Mouse (Mus musculus): ENCODE results near the gene Hkdc1. TPM values are rescaled to one million over a fixed set of nuclear protein-coding genes. Genes with fewer than 3 reads are reported as not detected.
"Not testable (repeated sequence)": the region's sequence is repeated elsewhere in the genome, so short reads cannot be mapped to it uniquely, and the experiment has no call there.

The Hkdc1 gene
- 0.17 and 0.47 TPM in 2 replicates for polyA plus RNA-seq (2016; fragmentation: Nextera tagmentation; extraction: Ambion mirVana)

DNA sequence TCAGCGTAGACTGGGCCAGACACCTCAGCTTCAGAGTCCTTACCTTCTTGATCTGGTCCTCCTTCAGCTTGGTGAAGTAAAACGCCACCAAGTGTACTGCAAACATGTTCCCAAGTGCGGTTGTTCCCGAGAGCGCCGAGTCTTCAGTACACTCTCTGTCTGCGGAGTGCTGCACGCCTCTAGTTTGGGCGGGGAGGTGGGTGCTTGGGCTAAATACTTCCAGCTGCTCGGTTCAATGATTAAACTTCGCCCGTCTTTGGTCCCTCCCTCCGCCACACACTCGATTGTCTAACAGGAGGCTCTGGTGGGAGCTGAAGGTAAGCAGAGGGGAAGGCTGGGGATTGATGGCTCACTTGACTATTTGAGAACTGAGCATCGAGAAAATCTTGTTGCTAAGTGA lies at the start of gene Hkdc1:
Gene Hkdc1 (minus strand): TSS at position 237 of the 400 bp plus-strand sequence.
- H3K9ac ChIP-seq: no peak within 1 kb of the TSS
- H3K4me1 ChIP-seq: no peaks in the 10 kb centered on the region
- H3K36me3 ChIP-seq: no peaks in the 10 kb centered on the region
- no peak within 1 kb of the TSS for H3K27ac ChIP-seq
- WGBS: 40% methylated on average over 15 of the region's 15 CpGs
- H3K9me3 ChIP-seq: no peaks in the 10 kb centered on the region
- no peak within 1 kb of the TSS for H3K4me3 ChIP-seq
- no peak within 1 kb of the TSS for H3K4me2 ChIP-seq (replicated peaks)
- ATAC-seq (ENCODE audit: low FRiP score, low read depth): no peak
- no peaks in the 10 kb centered on the region for H3K27me3 ChIP-seq (replicated peaks)

DNA sequence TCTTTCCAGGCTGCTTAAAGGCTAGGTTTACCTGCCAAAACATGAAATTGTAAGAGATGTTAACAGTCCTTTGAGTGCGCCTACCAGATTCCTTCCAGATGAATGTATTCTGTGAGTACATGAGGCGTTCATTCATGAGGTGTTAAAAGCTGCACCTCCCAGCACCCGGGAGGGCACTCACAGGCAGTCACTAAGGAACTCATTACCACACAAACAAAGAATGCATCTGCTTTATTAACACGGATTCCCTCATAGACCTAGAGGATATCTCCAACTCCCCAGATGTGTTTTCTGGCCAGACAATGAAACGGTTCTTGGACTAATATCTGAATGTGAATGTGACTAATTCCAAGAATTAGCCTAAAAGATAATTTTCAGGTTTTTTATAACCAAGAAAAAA lies 48.8 kb upstream of the Hkdc1 start:
- no peaks in the 10 kb centered on the region for H3K9me3 ChIP-seq
- ATAC-seq (ENCODE audit: low FRiP score, low read depth): no peak
- WGBS: 61% methylated on average over 5 of the region's 5 CpGs
- peaks cover 10% of the 10 kb centered on the region; the same call in 1 of the 2 replicates for H3K36me3 ChIP-seq
- no peak overlapping the region for H3K4me3 ChIP-seq
- no peak overlapping the region for H3K9ac ChIP-seq
- H3K27ac ChIP-seq: no peak overlapping the region
- H3K27me3 ChIP-seq (replicated peaks): no peaks in the 10 kb centered on the region
- no peak overlapping the region for H3K4me2 ChIP-seq (replicated peaks)
- H3K4me1 ChIP-seq: no peaks in the 10 kb centered on the region

DNA sequence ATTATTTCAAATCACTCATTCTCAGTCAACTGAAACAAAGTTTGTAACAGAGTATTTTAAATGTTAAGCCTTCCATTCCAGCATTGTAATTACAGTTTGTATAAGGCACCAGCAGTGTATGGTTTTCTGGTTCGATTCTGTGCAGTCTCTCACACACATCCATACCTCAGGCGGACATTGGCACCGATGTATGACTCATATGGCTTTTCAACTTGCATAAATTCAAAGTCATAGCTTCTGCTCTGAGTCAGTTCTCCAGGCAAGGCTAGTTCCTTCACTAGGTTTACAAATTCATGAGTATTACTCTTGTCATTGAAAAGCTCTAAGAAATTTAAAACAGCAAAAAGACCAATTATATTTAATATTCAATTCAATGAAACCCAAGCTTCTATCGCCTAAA lies 47.4 kb upstream of the Hkdc1 start:
- Histone ChIP-seq H3K36me3 (peaks cover 13% of the 10 kb centered on the region; the same call in 1 of the 2 replicates), H3K9ac (no peak overlapping the region), H3K9me3 (no peaks in the 10 kb centered on the region), H3K4me3 (no peak overlapping the region), H3K4me2 (replicated peaks) (no peak overlapping the region), H3K4me1 (no peaks in the 10 kb centered on the region), H3K27me3 (replicated peaks) (no peaks in the 10 kb centered on the region), H3K27ac (no peak overlapping the region)
- 95% methylated on average over 4 of the region's 4 CpGs for WGBS
- ATAC-seq (ENCODE audit: low FRiP score, low read depth): no peak

DNA sequence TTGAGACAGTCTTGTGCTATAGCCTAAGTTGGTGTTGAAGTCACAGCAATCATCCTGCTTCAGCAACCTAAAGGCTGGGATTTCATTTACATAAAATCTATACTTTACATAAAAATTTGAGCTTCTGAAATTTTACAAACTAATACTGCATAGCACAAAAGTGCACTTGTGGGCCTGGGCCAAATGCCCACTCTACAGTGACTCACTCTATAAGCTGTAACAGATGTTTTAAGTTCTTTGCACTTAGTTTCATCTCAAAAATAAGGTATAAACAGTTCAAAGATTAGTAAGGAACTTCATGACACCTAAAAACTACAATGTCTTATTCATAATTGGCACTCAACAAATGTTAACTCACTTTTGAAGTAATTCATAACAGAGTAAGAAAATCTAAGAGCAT lies 39.0 kb upstream of the Hkdc1 start:
- H3K27ac ChIP-seq: no peak overlapping the region
- no peaks in the 10 kb centered on the region for H3K4me1 ChIP-seq
- ATAC-seq (ENCODE audit: low FRiP score, low read depth): no peak
- H3K9me3 ChIP-seq: no peaks in the 10 kb centered on the region
- H3K9ac ChIP-seq: no peak overlapping the region
- no peak overlapping the region for H3K4me2 ChIP-seq (replicated peaks)
- H3K27me3 ChIP-seq (replicated peaks): no peaks in the 10 kb centered on the region
- no peak overlapping the region for H3K4me3 ChIP-seq
- peaks cover 36% of the 10 kb centered on the region for H3K36me3 ChIP-seq

DNA sequence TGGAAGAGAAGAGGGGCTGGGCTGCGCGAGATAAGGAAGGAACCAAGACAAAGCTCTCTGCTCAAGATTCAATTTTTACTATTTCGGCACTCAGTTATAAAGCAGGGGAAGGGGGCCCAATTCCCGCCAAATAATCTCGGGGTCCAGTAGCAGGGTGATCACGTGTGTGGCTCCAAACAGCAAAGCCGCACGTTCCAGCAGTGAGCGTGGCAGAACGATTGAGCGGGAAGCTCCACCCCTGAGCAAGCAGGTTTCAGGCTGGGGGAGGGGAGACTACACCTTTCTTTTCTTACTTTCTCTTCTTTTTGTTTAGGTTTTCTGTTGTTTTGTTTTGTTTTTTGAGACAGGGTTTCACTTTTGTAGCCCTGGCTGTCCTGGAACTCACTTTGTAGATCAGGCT lies 29.7 kb upstream of the Hkdc1 start:
- H3K4me3 ChIP-seq; H3K9me3 ChIP-seq; H3K27me3 ChIP-seq (replicated peaks); H3K4me2 ChIP-seq (replicated peaks); H3K9ac ChIP-seq; ATAC-seq (ENCODE audit: low FRiP score, low read depth); H3K27ac ChIP-seq: not testable (repeated sequence)
- Histone ChIP-seq H3K4me1 (peaks cover 13% of the 10 kb centered on the region; the same call in 1 of the 2 replicates), H3K36me3 (peaks cover 17% of the 10 kb centered on the region)
- WGBS: 70% methylated on average over 11 of the region's 11 CpGs

DNA sequence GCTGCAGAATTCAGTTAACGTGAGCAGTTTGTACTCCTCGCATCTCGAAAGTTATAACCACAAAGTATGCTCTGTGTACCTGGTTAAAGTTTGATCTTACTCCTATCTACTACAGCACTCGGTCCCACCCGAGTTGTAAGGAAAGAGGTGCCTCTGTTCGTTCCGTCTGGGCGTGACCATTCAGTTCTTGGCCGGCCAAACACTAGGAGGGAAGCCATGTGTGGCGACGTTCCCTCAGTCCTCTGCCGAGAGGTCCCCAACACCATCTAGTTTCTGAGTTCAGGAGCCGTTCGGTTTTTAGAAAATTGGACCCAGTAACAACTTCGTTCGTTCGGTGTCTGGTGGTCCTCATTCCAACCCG lies 28.0 kb upstream of the Hkdc1 start:
- ATAC-seq (ENCODE audit: low FRiP score, low read depth): no peak; the same call in 1 of the 2 replicates
- H3K27ac ChIP-seq: no peak overlapping the region

DNA sequence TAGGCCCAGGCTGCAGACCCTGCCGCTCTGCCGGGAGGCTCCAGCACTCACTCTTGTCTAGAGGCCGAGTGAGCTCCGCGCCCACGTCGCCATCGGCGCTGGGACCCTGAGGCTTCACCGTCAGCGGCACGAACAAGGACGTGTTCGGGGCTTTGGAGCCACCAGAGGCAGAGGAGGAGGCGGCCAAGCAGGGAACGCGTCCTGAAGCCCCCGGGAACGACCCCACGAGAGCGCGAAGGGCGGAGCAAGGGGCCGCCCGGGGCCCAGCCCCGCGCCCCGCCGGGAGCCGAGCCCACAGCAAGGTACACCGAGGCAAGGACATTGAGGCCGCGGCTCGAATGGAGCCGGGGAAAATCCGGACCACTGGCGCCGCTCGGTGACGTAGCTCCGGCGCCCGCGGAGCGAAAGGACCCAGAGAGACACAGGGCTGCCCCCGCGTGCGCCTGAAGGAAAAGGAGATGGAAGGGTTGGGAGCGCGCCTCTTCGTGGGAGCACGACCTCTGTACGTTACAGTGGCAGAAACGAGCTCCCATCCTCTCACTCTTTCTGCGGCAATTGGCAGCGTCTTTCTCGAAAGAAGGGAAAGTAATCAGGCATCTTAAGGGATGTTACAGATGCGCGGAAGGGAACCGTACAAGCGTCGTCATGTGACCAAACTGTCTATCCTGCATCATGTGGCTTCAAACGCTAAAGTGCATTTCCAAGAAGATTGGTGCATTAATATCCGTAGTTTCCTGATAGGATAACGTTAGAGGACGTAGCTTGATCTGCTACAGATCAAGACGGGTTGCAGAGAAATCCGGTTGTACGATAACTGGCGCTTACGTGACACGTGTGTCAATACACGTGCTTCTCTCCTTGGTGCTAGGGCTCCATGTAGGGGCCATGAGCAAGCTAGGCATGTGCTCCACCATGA lies 27.3 kb upstream of the Hkdc1 start, which contains the start of the genes 4930507D05Rik and Supv3l1:
Gene 4930507D05Rik (plus strand): TSS at position 126 of the 916 bp plus-strand sequence.
Gene Supv3l1 (minus strand): TSS at position 375 of the 916 bp plus-strand sequence.
- ATAC-seq (ENCODE audit: low FRiP score, low read depth): peak; percentile 88

More for the DNA sequence above, 28.0 kb upstream of the Hkdc1 start:
- Histone ChIP-seq H3K27me3 (replicated peaks) (no peaks in the 10 kb centered on the region), H3K9ac (peak overlapping the region; percentile 92), H3K4me3 (peak overlapping the region; percentile 96), H3K36me3 (peaks cover 24% of the 10 kb centered on the region), H3K4me2 (replicated peaks) (peak overlapping the region; percentile 73), H3K9me3 (no peaks in the 10 kb centered on the region), H3K4me1 (peaks cover 13% of the 10 kb centered on the region; the same call in 1 of the 2 replicates)
- 40% methylated on average over 18 of the region's 18 CpGs for WGBS

DNA sequence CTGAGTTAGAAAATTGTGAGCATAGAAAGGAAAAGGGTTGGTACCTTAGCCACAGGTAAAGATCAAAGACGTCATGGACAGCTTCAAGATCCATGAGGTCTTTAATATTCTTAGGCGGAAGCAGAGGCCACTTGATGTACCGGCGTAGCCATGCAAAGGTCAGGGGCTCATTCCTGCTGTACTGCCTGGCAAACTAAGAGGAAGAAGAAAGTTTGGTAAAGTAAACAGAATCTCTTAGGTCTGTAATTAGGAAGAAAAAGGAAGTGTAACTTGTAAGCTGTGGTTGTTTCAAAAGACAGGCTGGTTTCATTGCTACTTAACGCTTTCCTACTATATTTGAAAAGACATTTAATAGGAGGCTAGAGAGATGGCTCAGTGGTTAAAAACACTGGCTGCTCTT lies 8.1 kb upstream of the Hkdc1 start:
- peaks cover 78% of the 10 kb centered on the region for H3K36me3 ChIP-seq
- ATAC-seq (ENCODE audit: low FRiP score, low read depth): no peak
- H3K4me2 ChIP-seq (replicated peaks): no peak overlapping the region
- no peaks in the 10 kb centered on the region for H3K4me1 ChIP-seq
- 94% methylated on average over 5 of the region's 5 CpGs for WGBS
- no peaks in the 10 kb centered on the region for H3K9me3 ChIP-seq
- no peaks in the 10 kb centered on the region for H3K27me3 ChIP-seq (replicated peaks)
- H3K9ac ChIP-seq: no peak overlapping the region
- H3K27ac ChIP-seq: no peak overlapping the region
- H3K4me3 ChIP-seq: no peak overlapping the region

More for the DNA sequence above, 27.3 kb upstream of the Hkdc1 start, which contains the start of the genes 4930507D05Rik and Supv3l1:
- Histone ChIP-seq H3K27ac (peak within 1 kb of the TSS; percentile 62; the same call in 1 of the 2 replicates), H3K4me2 (replicated peaks) (peak within 1 kb of the TSS; percentile 73), H3K9me3 (no peaks in the 10 kb centered on the region), H3K9ac (peak within 1 kb of the TSS; percentile 92), H3K4me1 (peaks cover 13% of the 10 kb centered on the region; the same call in 1 of the 2 replicates), H3K36me3 (peaks cover 27% of the 10 kb centered on the region), H3K4me3 (peak within 1 kb of the TSS; percentile 96), H3K27me3 (replicated peaks) (no peaks in the 10 kb centered on the region)
- under 1% methylated on average over 73 of the region's 73 CpGs for WGBS

DNA sequence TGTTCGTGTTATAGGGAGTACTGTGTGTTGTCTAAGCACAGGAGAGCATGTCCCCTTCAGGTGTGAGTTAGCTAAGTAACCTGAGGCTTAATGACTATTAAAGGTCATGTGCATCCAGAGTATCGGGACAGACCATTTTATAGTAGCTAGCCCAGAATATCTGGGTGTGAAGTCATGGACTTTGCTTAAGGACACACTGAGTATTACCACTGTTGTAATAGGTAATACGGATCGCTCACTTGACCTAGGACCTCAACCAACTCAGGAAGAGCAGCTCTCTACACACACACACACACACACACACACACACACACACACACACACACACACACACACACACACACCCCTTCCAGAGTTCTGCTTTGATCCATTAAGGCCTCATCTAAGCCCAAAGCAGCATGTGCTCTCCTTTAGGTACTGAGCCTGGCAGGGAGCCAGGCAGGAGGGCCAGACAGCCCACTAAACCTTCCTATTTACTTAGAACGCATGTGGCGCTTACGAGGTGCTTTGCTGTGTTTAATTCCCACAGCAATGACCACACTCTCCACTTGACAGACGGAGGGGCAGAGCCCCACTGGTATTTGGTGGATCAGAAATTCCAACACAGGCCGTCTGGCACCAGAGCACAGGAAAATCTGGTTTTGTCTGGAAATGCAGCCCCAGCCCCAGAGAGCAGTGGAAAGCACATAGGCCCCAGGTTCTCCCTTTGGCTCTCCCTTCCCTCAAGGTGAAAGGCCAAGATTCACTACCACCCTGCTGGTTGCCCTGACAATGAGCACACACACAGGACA lies 3.0 kb upstream of the Hkdc1 start:
- Histone ChIP-seq H3K27ac (no peak overlapping the region), H3K9me3 (no peaks in the 10 kb centered on the region), H3K4me1 (no peaks in the 10 kb centered on the region), H3K27me3 (replicated peaks) (no peaks in the 10 kb centered on the region), H3K9ac (no peak overlapping the region), H3K36me3 (peaks cover 28% of the 10 kb centered on the region), H3K4me3 (no peak overlapping the region), H3K4me2 (replicated peaks) (no peak overlapping the region)
- ATAC-seq (ENCODE audit: low FRiP score, low read depth): no peak
- WGBS: 54% methylated on average over 9 of the region's 9 CpGs

DNA sequence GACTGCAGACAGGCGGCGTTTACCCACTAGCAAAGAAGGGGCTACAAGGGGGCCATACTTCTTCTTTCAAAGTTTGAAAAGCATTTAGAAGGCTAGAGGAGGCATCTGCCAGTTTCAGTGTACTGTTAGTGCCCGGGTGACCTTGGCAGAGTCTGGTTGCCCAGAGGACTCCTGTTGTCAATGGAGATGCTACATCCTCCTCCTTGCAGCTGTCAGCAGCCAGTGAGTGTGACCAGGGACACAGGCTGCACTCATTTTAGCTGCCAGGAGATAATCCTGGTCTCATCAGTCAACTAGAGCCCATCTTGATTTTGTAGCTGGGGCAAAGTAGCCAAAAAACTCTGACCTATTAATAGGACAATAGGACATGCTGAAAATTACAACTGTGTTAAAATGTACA lies 1.2 kb downstream of the Hkdc1 start:
- no peak overlapping the region for H3K9ac ChIP-seq
- no peak overlapping the region for H3K4me3 ChIP-seq
- no peak overlapping the region for H3K27ac ChIP-seq
- WGBS: 89% methylated on average over 3 of the region's 3 CpGs
- ATAC-seq (ENCODE audit: low FRiP score, low read depth): no peak
- no peaks in the 10 kb centered on the region for H3K4me1 ChIP-seq
- no peak overlapping the region for H3K4me2 ChIP-seq (replicated peaks)
- no peaks in the 10 kb centered on the region for H3K36me3 ChIP-seq
- no peaks in the 10 kb centered on the region for H3K9me3 ChIP-seq
- no peaks in the 10 kb centered on the region for H3K27me3 ChIP-seq (replicated peaks)

DNA sequence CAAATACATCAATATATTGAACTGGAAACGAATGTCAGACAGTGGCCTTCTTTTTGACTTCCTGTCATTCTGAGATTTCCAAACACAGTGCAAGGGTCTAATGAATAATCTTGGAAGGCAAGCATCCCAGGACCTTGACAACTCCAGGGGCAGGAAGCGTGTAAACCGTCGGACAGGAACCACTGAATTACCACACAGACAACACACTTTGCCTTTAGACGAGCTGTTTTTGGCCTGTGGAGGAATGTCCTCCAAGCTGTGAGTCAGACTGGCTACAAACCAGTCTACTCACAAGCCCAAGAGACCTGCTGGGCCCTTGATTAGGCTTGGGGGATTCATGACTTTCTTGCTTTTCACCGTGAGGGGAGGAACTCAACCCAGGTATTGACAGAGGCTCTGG lies 1.9 kb downstream of the Hkdc1 start:
- Histone ChIP-seq H3K4me3 (no peak overlapping the region), H3K27ac (no peak overlapping the region), H3K9ac (no peak overlapping the region), H3K4me2 (replicated peaks) (no peak overlapping the region), H3K4me1 (no peaks in the 10 kb centered on the region), H3K36me3 (no peaks in the 10 kb centered on the region), H3K27me3 (replicated peaks) (no peaks in the 10 kb centered on the region), H3K9me3 (no peaks in the 10 kb centered on the region)
- ATAC-seq (ENCODE audit: low FRiP score, low read depth): no peak
- WGBS: 82% methylated on average over 6 of the region's 6 CpGs

DNA sequence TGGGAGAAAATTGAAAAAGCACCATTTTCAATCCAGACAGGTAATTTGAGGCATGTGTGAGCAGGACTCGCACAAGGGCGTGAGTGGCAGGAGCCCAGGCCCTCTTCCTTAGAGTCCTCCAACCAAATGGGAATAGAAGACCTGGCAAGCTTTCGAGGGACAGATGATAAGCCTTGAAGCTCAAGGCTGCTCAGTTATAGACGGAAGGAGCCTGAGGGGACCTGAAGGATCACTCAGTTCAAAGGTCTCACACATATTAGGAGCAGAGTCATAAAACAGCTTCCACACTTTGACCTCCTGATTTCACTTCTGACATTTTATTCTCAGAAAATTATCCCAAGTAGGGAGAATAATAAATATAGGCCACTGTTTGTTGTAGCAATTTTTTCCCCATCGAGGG lies 2.9 kb downstream of the Hkdc1 start:
- H3K36me3 ChIP-seq: no peaks in the 10 kb centered on the region
- H3K9me3 ChIP-seq: no peaks in the 10 kb centered on the region
- H3K9ac ChIP-seq: no peak overlapping the region
- H3K4me3 ChIP-seq: no peak overlapping the region
- H3K4me2 ChIP-seq (replicated peaks): no peak overlapping the region
- no peak overlapping the region for H3K27ac ChIP-seq
- 82% methylated on average over 5 of the region's 5 CpGs for WGBS
- H3K4me1 ChIP-seq: no peaks in the 10 kb centered on the region
- H3K27me3 ChIP-seq (replicated peaks): no peaks in the 10 kb centered on the region
- no peak for ATAC-seq (ENCODE audit: low FRiP score, low read depth)
